Mouse (Mus musculus): ENCODE results near the gene Cpxm2. TPM values are rescaled to one million over a fixed set of nuclear protein-coding genes. Genes with fewer than 3 reads are reported as not detected.

Gene Cpxm2
- total and polyA plus RNA-seq, 2 experiments from 2014 or later = 2.5 to 3.3 TPM

DNA sequence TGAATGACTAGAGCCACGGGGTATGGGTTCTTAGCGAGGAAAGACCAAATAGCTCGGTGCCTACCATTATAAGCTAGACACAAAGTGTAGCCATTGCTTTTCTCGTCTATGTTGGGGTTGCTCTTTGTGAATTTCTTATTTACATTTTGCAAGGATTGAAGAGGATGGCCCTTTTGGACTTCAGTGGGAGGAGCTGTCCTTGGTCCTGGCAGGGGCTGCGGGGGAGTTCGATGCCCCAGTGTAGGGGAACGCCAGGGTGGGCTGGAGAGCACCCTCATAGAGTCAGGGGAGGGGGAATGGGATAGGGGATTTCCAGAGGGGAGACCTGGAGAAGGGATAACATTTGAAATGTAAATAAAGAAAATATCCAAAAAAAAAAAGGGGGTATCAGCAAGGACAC is 94.4 kb downstream of the Cpxm2 start:
- Histone ChIP-seq H3K27me3 (ENCODE audit: insufficient read depth, low read length) (no peaks in the 10 kb centered on the region), H3K4me3 (ENCODE audit: low read length) (no peak overlapping the region), H3K4me1 (ENCODE audit: insufficient read depth, low read length) (no peaks in the 10 kb centered on the region), H3K9ac (replicated peaks; ENCODE audit: low read length) (no peak overlapping the region), H3K9me3 (ENCODE audit: low read length) (no peaks in the 10 kb centered on the region), H3K4me2 (ENCODE audit: low read depth, low read length) (no peak overlapping the region), H3K27ac (no peak overlapping the region), H3K36me3 (ENCODE audit: insufficient read depth, low read length) (no peaks in the 10 kb centered on the region)
- 88% methylated on average over 7 of the region's 7 CpGs for WGBS
- DNase-seq (ENCODE audit: low spot score) = no peak
- no peak for TF ChIP-seq CTCF (IDR thresholded peaks at IDR 0.05; ENCODE audit: low read depth)
- ATAC-seq = no peak

DNA sequence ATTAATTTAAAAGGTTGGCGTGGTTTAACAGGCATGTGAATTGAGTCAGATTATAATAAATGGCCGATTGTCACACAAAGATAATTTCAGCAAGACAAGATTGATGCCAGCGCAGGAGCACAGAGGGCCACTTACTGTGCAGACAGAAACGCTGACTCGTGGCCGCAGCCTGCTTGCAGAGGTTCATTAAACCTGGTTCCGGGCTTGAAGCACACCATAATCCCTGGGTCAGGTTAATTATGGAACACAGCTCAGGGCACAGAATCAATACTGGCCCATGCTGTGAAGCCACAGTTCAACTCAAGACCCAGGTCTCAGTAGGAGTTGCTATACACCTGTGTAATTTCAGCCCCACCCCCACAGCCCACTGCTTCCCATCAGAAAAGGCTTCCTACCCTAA is 98.0 kb downstream of the Cpxm2 start:
- Histone ChIP-seq H3K9me3 (ENCODE audit: low read length) (no peaks in the 10 kb centered on the region), H3K36me3 (ENCODE audit: insufficient read depth, low read length) (no peaks in the 10 kb centered on the region), H3K9ac (replicated peaks; ENCODE audit: low read length) (no peak overlapping the region), H3K4me3 (ENCODE audit: low read length) (no peak overlapping the region), H3K4me2 (ENCODE audit: low read depth, low read length) (no peak overlapping the region), H3K4me1 (ENCODE audit: insufficient read depth, low read length) (no peaks in the 10 kb centered on the region), H3K27me3 (ENCODE audit: insufficient read depth, low read length) (no peaks in the 10 kb centered on the region), H3K27ac (no peak overlapping the region)
- TF ChIP-seq CTCF (IDR thresholded peaks at IDR 0.05; ENCODE audit: low read depth) = no peak
- WGBS = 44% methylated on average over 7 of the region's 7 CpGs
- DNase-seq (ENCODE audit: low spot score) (no peak), ATAC-seq (no peak)

DNA sequence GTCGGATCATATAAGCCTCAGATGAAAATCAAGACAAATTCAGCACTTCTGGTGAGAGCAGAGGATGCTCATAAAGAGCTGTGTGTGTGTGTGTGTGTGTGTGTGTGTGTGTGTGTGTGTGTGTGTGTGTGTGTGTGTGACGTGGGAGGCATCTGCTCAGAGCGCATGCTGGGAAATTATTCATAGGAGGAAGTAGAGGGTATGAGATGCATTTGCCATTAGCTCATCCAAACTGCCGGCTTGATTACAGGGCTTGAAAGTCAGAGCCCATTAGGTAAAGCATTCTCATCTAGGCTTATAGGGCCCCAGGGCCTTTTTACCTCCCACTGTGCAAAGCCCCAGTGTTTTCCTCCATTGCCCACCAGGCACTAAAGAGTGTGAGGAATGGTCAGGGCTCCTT is 107.9 kb downstream of the Cpxm2 start:
- H3K4me2 ChIP-seq (ENCODE audit: low read depth, low read length) = no peak overlapping the region
- no peak overlapping the region for H3K27ac ChIP-seq
- TF ChIP-seq CTCF (IDR thresholded peaks at IDR 0.05; ENCODE audit: low read depth) = no peak
- ATAC-seq (no peak), DNase-seq (ENCODE audit: low spot score) (peak; percentile 21)
- no peaks in the 10 kb centered on the region for H3K4me1 ChIP-seq (ENCODE audit: insufficient read depth, low read length)
- no peaks in the 10 kb centered on the region for H3K9me3 ChIP-seq (ENCODE audit: low read length)
- 35% methylated on average over 4 of the region's 4 CpGs for WGBS
- no peaks in the 10 kb centered on the region for H3K27me3 ChIP-seq (ENCODE audit: insufficient read depth, low read length)
- no peaks in the 10 kb centered on the region for H3K36me3 ChIP-seq (ENCODE audit: insufficient read depth, low read length)
- H3K9ac ChIP-seq (replicated peaks; ENCODE audit: low read length) = no peak overlapping the region
- no peak overlapping the region for H3K4me3 ChIP-seq (ENCODE audit: low read length)

DNA sequence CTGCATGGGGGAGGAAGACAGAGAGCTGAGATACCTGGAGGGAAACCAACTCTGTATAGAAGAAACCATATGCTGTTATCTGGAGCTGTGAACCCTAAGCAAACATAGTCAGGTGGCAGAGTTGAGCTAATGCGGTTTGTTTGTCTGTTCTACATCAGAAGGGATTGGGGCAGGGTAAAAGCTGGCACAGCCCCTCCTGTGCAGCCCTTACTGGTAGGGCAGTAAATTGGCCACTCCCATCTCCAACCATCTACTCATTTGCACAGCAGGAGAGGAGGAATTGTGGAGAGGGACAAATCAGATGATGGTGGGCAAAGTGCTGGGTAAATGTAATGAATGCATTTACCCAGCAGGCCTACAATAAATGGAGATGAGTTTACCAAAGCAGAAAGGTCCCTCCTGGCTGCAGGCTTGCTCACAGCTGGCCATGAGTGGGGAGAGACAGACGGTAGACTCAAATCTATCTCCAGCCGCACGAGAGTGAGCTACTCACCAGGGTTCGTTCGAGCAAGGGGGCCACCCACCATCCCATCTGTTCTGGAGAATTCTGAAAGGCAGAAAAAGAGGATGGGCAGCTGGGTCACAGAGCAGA is 122.5 kb downstream of the Cpxm2 start:
- no peaks in the 10 kb centered on the region for H3K36me3 ChIP-seq (ENCODE audit: insufficient read depth, low read length)

DNA sequence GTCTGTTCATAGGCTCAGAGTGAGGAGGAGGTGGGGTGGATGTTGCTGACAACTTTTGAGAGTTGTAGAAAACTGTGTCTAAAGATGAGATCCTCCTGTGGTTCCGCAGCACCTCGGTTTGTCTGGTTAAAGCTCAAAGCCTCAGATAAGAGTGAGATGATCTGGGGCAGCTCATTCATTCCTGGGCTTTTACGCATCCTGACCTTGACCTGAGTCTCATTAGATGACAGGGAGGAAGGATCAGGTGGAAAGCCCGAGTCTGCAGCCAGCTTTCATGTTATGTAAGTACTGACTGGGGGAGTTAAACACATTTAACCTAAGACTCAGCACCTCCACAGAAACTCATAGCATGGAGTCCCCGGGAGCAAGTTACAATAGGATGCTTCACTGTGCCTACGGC is 127.9 kb downstream of the Cpxm2 start:
- no peaks in the 10 kb centered on the region for H3K36me3 ChIP-seq (ENCODE audit: insufficient read depth, low read length)
- TF ChIP-seq CTCF (IDR thresholded peaks at IDR 0.05; ENCODE audit: low read depth) = no peak
- H3K9ac ChIP-seq (replicated peaks; ENCODE audit: low read length) = no peak overlapping the region
- no peak overlapping the region for H3K4me3 ChIP-seq (ENCODE audit: low read length)
- no peaks in the 10 kb centered on the region for H3K4me1 ChIP-seq (ENCODE audit: insufficient read depth, low read length)
- no peak overlapping the region for H3K27ac ChIP-seq
- no peaks in the 10 kb centered on the region for H3K9me3 ChIP-seq (ENCODE audit: low read length)
- DNase-seq (ENCODE audit: low spot score) (no peak), ATAC-seq (no peak)
- no peak overlapping the region for H3K4me2 ChIP-seq (ENCODE audit: low read depth, low read length)
- WGBS = 73% methylated on average over 6 of the region's 6 CpGs
- H3K27me3 ChIP-seq (ENCODE audit: insufficient read depth, low read length) = no peaks in the 10 kb centered on the region

More for the DNA sequence above, 122.5 kb downstream of the Cpxm2 start:
- TF ChIP-seq CTCF (IDR thresholded peaks at IDR 0.05; ENCODE audit: low read depth) = no peak
- Histone ChIP-seq H3K4me1 (ENCODE audit: insufficient read depth, low read length) (peaks cover 4% of the 10 kb centered on the region; the same call in 1 of the 2 replicates), H3K9ac (replicated peaks; ENCODE audit: low read length) (no peak overlapping the region), H3K27me3 (ENCODE audit: insufficient read depth, low read length) (no peaks in the 10 kb centered on the region), H3K9me3 (ENCODE audit: low read length) (no peaks in the 10 kb centered on the region), H3K27ac (no peak overlapping the region), H3K4me2 (ENCODE audit: low read depth, low read length) (no peak overlapping the region), H3K4me3 (ENCODE audit: low read length) (no peak overlapping the region)
- WGBS = 31% methylated on average over 6 of the region's 6 CpGs
- ATAC-seq (peak; percentile 69), DNase-seq (ENCODE audit: low spot score) (peak; percentile 56)

DNA sequence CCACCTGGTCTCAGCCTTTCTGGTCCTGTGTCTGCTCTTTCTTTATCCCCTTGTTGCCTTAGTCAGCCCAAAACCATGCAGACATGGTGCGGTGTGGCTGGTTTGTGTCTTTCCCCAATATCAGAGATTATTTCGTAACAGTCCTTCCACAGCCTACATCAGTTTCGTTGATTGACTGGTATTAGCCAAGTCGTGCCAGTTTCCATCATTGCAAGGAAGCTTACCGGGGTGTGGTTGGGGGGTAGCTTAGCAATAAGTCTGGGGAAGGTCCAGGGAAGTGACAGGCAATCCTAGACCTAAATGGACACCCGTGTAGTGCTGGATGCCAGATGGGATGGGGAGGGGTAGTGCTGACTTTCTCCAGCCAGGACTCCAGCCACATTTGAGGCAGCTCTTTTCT is 128.9 kb downstream of the Cpxm2 start:
- ATAC-seq = no peak; the same call in 1 of the 2 replicates
- no peaks in the 10 kb centered on the region for H3K27me3 ChIP-seq (ENCODE audit: insufficient read depth, low read length)
- H3K9me3 ChIP-seq (ENCODE audit: low read length) = no peaks in the 10 kb centered on the region
- H3K4me3 ChIP-seq (ENCODE audit: low read length) = no peak overlapping the region
- H3K4me2 ChIP-seq (ENCODE audit: low read depth, low read length) = no peak overlapping the region
- no peaks in the 10 kb centered on the region for H3K4me1 ChIP-seq (ENCODE audit: insufficient read depth, low read length)
- no peaks in the 10 kb centered on the region for H3K36me3 ChIP-seq (ENCODE audit: insufficient read depth, low read length)
- no peak for TF ChIP-seq CTCF (IDR thresholded peaks at IDR 0.05; ENCODE audit: low read depth)
- no peak overlapping the region for H3K27ac ChIP-seq
- H3K9ac ChIP-seq (replicated peaks; ENCODE audit: low read length) = no peak overlapping the region
- no peak for DNase-seq (ENCODE audit: low spot score)
- 52% methylated on average over 6 of the region's 6 CpGs for WGBS

DNA sequence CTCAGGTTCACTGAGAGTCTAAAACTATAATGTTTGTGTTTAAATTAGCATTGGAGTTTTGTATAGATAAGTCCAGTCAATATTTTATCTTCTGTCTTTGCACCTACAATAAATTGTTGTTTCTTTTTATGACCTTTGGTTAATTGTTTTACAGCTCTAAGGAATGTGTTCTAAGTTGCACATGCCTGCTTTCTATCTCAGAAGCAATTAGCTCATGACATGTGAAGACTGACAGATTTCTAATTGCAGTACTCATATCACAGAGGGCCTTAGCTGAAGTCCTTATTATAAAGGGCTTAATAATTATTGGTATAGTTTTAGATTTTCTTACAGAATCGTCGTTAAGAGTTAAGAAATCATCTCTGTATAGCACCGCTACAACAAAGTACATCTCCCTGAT is 138.6 kb downstream of the Cpxm2 start:
- Histone ChIP-seq H3K4me2 (ENCODE audit: low read depth, low read length) (no peak overlapping the region), H3K36me3 (ENCODE audit: insufficient read depth, low read length) (no peaks in the 10 kb centered on the region), H3K4me1 (ENCODE audit: insufficient read depth, low read length) (peaks cover 8% of the 10 kb centered on the region; the same call in 1 of the 2 replicates), H3K9ac (replicated peaks; ENCODE audit: low read length) (no peak overlapping the region), H3K27me3 (ENCODE audit: insufficient read depth, low read length) (no peaks in the 10 kb centered on the region), H3K27ac (no peak overlapping the region), H3K9me3 (ENCODE audit: low read length) (no peaks in the 10 kb centered on the region), H3K4me3 (ENCODE audit: low read length) (no peak overlapping the region)
- DNase-seq (ENCODE audit: low spot score) = no peak
- 71% methylated on average over 3 of the region's 3 CpGs for WGBS
- TF ChIP-seq CTCF (IDR thresholded peaks at IDR 0.05; ENCODE audit: low read depth) = no peak
- ATAC-seq = no peak
